Mouse (Mus musculus) regulatory T cell (primary cell): ENCODE measurements around the gene Arhgap27.
"Not testable (repeated sequence)": the region's sequence is repeated elsewhere in the genome, so short reads cannot be mapped to it uniquely, and the experiment has no call there.

ENCODE experiments used
- in situ Hi-C: fragments of 300-600 bp; cut with MboI, MseI; formaldehyde crosslinking; loops from one replicate; pipeline ENCODE4 v1.15.1; 2025; ENCODE audit warnings: high pct_unique_total_duplicates

The Arhgap27 gene

GRCm38 (mm10) chr11:103311960-103312611, 51.4 kb downstream of the Arhgap27 start:
- in situ Hi-C loops, result no loop called here

- in situ Hi-C loops, result no loop called here
Observed at GRCm38 (mm10) chr11:103309956-103310574, 53.4 kb downstream of the Arhgap27 start.

- in situ Hi-C loops, result no loop called here
Observed at GRCm38 (mm10) chr11:103307910-103308309, 55.6 kb downstream of the Arhgap27 start.

- in situ Hi-C loops, result no loop called here
Observed at GRCm38 (mm10) chr11:103304525-103304924, 59.0 kb downstream of the Arhgap27 start.

- in situ Hi-C loops, result no loop called here
Observed at GRCm38 (mm10) chr11:103294772-103295171, 68.7 kb downstream of the Arhgap27 start.

- in situ Hi-C loops, result no loop called here
Observed at GRCm38 (mm10) chr11:103294066-103294465, 69.4 kb downstream of the Arhgap27 start.

GRCm38 (mm10) chr11:103292890-103293287, 70.6 kb downstream of the Arhgap27 start:
- in situ Hi-C loops, result no loop called here

- in situ Hi-C loops, result no loop called here
Observed at GRCm38 (mm10) chr11:103292152-103292889, 71.2 kb downstream of the Arhgap27 start.

- in situ Hi-C loops, result not testable (repeated sequence)
Observed at GRCm38 (mm10) chr11:103290841-103291240, 72.7 kb downstream of the Arhgap27 start.

GRCm38 (mm10) chr11:103288291-103288963, 75.1 kb downstream of the Arhgap27 start:
- in situ Hi-C loops, result no loop called here

GRCm38 (mm10) chr11:103286910-103287309, 76.6 kb downstream of the Arhgap27 start:
- in situ Hi-C loops, result no loop called here

- in situ Hi-C loops, result no loop called here
Observed at GRCm38 (mm10) chr11:103285951-103286350, 77.5 kb downstream of the Arhgap27 start.

GRCm38 (mm10) chr11:103285276-103285675, 78.2 kb downstream of the Arhgap27 start:
- in situ Hi-C loops, result no loop called here

GRCm38 (mm10) chr11:103281784-103282183, 81.7 kb downstream of the Arhgap27 start:
- in situ Hi-C loops, result loop anchor here (5.0 kb wide), 1 partner anchor 36 kb away; no protein-coding TSS in a partner anchor
